Mouse (Mus musculus) CH12.LX (cell line): Measurements from ENCODE around the gene Mesp2. TPM values are rescaled to one million over a fixed set of nuclear protein-coding genes. Genes with fewer than 3 reads are reported as not detected.

Experiments
- DNase-seq: peaks from one replicate; pipeline ENCODE4 v3.0.0-alpha.2; 2013; ENCODE audit errors: extremely low read depth
- H3K27ac ChIP-seq: 2 replicates; pipeline ENCODE4 v1.5.1; 2012; ENCODE audit warnings: low read depth, mild to moderate bottlenecking, control low read depth, moderate library complexity; ENCODE audit not compliant: insufficient read depth
- H3K27me3 ChIP-seq: replicated peaks from 2 replicates; pipeline ENCODE3; 2012; ENCODE audit warnings: inconsistent platforms
- H3K36me3 ChIP-seq, 2 experiments: replicated peaks in 1 of 2; 2 replicates each; pipeline versions ENCODE3 to v1.6.1; 2012; ENCODE audit warnings: inconsistent platforms in 1 of 2, low read length in 1 of 2, mild to moderate bottlenecking in 1 of 2, mixed read lengths in 1 of 2, moderate library complexity in 1 of 2; ENCODE audit not compliant: control insufficient read depth in 1 of 2, insufficient read depth in 1 of 2
- H3K4me1 ChIP-seq, 2 experiments: 2 replicates each; pipeline ENCODE4 v1.6.1; 2012; ENCODE audit warnings: inconsistent platforms in 1 of 2, moderate library complexity in 1 of 2; ENCODE audit not compliant: insufficient read depth in 2 of 2, control insufficient read depth in 1 of 2
- H3K4me2 ChIP-seq: 2 replicates; pipeline ENCODE4 v1.6.1; 2012; ENCODE audit warnings: low read depth, mild to moderate bottlenecking, control low read depth; ENCODE audit not compliant: poor library complexity, insufficient read depth, severe bottlenecking
- H3K4me3 ChIP-seq, 3 experiments: fragments of 150-350 bp in 1 of 3; sonication (generic) in 1 of 3; replicated peaks in 1 of 3; 2 replicates each; pipeline versions ENCODE3 to v1.5.1; 2011 to 2012; ENCODE audit warnings: low read depth in 2 of 3, low read length in 2 of 3, mild to moderate bottlenecking in 2 of 3, moderate library complexity in 2 of 3, control low read depth in 1 of 3, improper control_type of control experiment in 1 of 3, inconsistent platforms in 1 of 3, mixed read lengths in 1 of 3; ENCODE audit not compliant: poor library complexity in 1 of 3
- H3K79me2 ChIP-seq: replicated peaks from 2 replicates; pipeline ENCODE4 v1.6.1; 2012; ENCODE audit warnings: mild to moderate bottlenecking, moderate library complexity; ENCODE audit not compliant: control insufficient read depth, poor library complexity, insufficient read depth, severe bottlenecking; ENCODE audit errors: extremely low read depth
- H3K9ac ChIP-seq: 2 replicates; pipeline ENCODE4 v1.6.1; 2012; ENCODE audit warnings: low read depth, mild to moderate bottlenecking, control low read depth, moderate library complexity; ENCODE audit not compliant: insufficient read depth
- H3K9me3 ChIP-seq: replicated peaks from 2 replicates; pipeline ENCODE3; 2012; ENCODE audit warnings: low read length, inconsistent platforms, mixed read lengths
- BHLHE40 ChIP-seq: IDR thresholded peaks from 2 replicates; pipeline ENCODE4 v1.6.1; 2011; ENCODE audit warnings: mild to moderate bottlenecking, low read depth, low read length, improper control_type of control experiment
- CTCF ChIP-seq, 2 experiments: IDR thresholded peaks in 1 of 2; conservative IDR thresholded peaks in 1 of 2; 2 replicates each; pipeline ENCODE4 v1.5.1; 2011 to 2012; ENCODE audit warnings: low read depth in 2 of 2, low read length in 2 of 2, improper control_type of control experiment in 1 of 2, inconsistent platforms in 1 of 2, mild to moderate bottlenecking in 1 of 2, moderate library complexity in 1 of 2
- E2F4 ChIP-seq: IDR thresholded peaks from 2 replicates; pipeline ENCODE4 v1.6.1; 2011; ENCODE audit warnings: low read depth, low read length, improper control_type of control experiment; ENCODE audit not compliant: insufficient replicate concordance
- ETS1 ChIP-seq: conservative IDR thresholded peaks from 2 replicates; pipeline ENCODE4 v1.6.1; 2012; ENCODE audit warnings: low read depth, mild to moderate bottlenecking, inconsistent platforms, low read length, improper control_type of control experiment, moderate library complexity
- GABPA ChIP-seq: IDR thresholded peaks from 2 replicates; pipeline ENCODE4 v1.6.1; 2012; ENCODE audit warnings: low read depth, low read length, improper control_type of control experiment, inconsistent platforms; ENCODE audit not compliant: insufficient replicate concordance
- JUN ChIP-seq: IDR thresholded peaks from 2 replicates; pipeline ENCODE4 v1.6.1; 2011; ENCODE audit warnings: low read depth, mild to moderate bottlenecking, low read length, improper control_type of control experiment, moderate library complexity; ENCODE audit not compliant: insufficient read depth
- JUND ChIP-seq: conservative IDR thresholded peaks from 2 replicates; pipeline ENCODE4 v1.6.1; 2011; ENCODE audit warnings: low read depth, low read length, improper control_type of control experiment
- MAFK ChIP-seq: IDR thresholded peaks from 2 replicates; pipeline ENCODE4 v1.6.1; 2011; ENCODE audit warnings: low read length, improper control_type of control experiment; ENCODE audit not compliant: insufficient replicate concordance
- MAX ChIP-seq: IDR thresholded peaks from 2 replicates; pipeline ENCODE4 v1.6.1; 2011; ENCODE audit warnings: low read length, improper control_type of control experiment
- MAZ ChIP-seq: IDR thresholded peaks from 2 replicates; pipeline ENCODE4 v1.6.1; 2012; ENCODE audit warnings: low read depth, mild to moderate bottlenecking, inconsistent platforms, low read length, improper control_type of control experiment, moderate library complexity
- MEF2A ChIP-seq: IDR thresholded peaks from 2 replicates; pipeline ENCODE4 v1.6.1; 2014; ENCODE audit warnings: low read depth, mild to moderate bottlenecking, inconsistent platforms, low read length, improper control_type of control experiment, borderline replicate concordance
- MXI1 ChIP-seq: IDR thresholded peaks from 2 replicates; pipeline ENCODE4 v1.6.1; 2011; ENCODE audit warnings: mild to moderate bottlenecking, low read depth, low read length, improper control_type of control experiment
- NELFE ChIP-seq: IDR thresholded peaks from 2 replicates; pipeline ENCODE4 v1.6.1; 2011; ENCODE audit warnings: low read depth, low read length, improper control_type of control experiment
- POLR2AphosphoS2 ChIP-seq: IDR thresholded peaks from 2 replicates; pipeline ENCODE4 v1.6.1; 2011; ENCODE audit warnings: low read depth, low read length, improper control_type of control experiment
- RAD21 ChIP-seq: IDR thresholded peaks from 2 replicates; pipeline ENCODE4 v1.6.1; 2011; ENCODE audit warnings: low read depth, mild to moderate bottlenecking, low read length, improper control_type of control experiment, moderate library complexity
- SIN3A ChIP-seq: IDR thresholded peaks from 2 replicates; pipeline ENCODE4 v1.6.1; 2012; ENCODE audit warnings: low read length, improper control_type of control experiment, inconsistent platforms
- TBP ChIP-seq: conservative IDR thresholded peaks from 2 replicates; pipeline ENCODE4 v1.6.1; 2011; ENCODE audit warnings: low read depth, low read length, improper control_type of control experiment
- TCF12 ChIP-seq: IDR thresholded peaks from 2 replicates; pipeline ENCODE4 v1.6.1; 2014; ENCODE audit warnings: low read depth, mild to moderate bottlenecking, inconsistent platforms, low read length, improper control_type of control experiment
- UBTF ChIP-seq: IDR thresholded peaks from 2 replicates; pipeline ENCODE4 v1.6.1; 2012; ENCODE audit warnings: low read depth, mild to moderate bottlenecking, inconsistent platforms, low read length, improper control_type of control experiment, moderate library complexity
- USF1 ChIP-seq: IDR thresholded peaks from 2 replicates; pipeline ENCODE4 v1.6.1; 2014; ENCODE audit warnings: low read depth, mild to moderate bottlenecking, inconsistent platforms, low read length, improper control_type of control experiment
- USF2 ChIP-seq: conservative IDR thresholded peaks from 2 replicates; pipeline ENCODE4 v1.6.1; 2011; ENCODE audit warnings: low read depth, low read length, improper control_type of control experiment
- ZMIZ1 ChIP-seq: IDR thresholded peaks from 2 replicates; pipeline ENCODE4 v1.6.1; 2012; ENCODE audit warnings: low read depth, mild to moderate bottlenecking, inconsistent platforms, low read length, improper control_type of control experiment
- dilution Hi-C: fragments of 300-500 bp; cut with MboI; formaldehyde crosslinking; loops from 2 replicates; pipeline ENCODE4 v1.14.3; 2020; ENCODE audit warnings: low sequenced_read_pairs; ENCODE audit not compliant: extremely low pct_unique_long_range_greater_than_20kb, extremely low pct_ligation_motif_present
- in situ Hi-C: fragments of 300-500 bp; cut with MboI; formaldehyde crosslinking; loops from 3 replicates; pipeline ENCODE4 v1.14.3; 2019; ENCODE audit warnings: low sequenced_read_pairs, low pct_ligation_motif_present, low pct_unique_long_range_greater_than_20kb, mixed read lengths
- polyA plus RNA-seq: library from polyadenylated mRNA; unstranded; fragments of >175 nt; gene quantifications from 2 replicates; pipeline ENCODE4 v1.2.1, GENCODE M21; 2012; ENCODE audit warnings: low read depth; ENCODE audit not compliant: insufficient read length
- total RNA-seq, 2 experiments: library from RNA; depleted of rRNA; stranded (reverse); fragments of 300-350 nt in 1 of 2; fragments of >200 nt in 1 of 2; gene quantifications; 2 replicates each; pipeline ENCODE4 v1.2.3; 2012 to 2014

The Mesp2 gene
- total and polyA plus RNA-seq, 3 experiments: not detected

DNA sequence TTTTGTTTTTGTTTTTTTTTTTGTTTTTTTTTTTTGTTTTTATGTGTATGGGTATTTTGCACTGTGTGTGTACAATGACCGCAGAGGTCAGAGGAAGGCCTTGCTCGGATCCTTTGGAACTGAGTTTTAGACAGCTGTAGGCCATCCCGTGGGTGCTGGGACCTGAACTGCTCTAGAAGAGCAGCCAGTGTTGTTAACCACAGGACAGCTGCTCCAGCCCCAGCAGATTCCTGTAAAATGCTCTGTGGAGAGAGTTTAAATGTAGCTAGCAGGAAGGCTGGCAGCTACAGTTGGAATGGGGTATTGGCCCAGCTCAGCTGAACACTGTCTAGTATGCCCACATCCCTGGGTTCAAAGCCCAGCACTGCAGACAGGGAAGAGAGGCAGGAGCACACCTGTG is 40.9 kb upstream of the Mesp2 start:
- no peak for DNase-seq
- in situ Hi-C loops: no loop called here

DNA sequence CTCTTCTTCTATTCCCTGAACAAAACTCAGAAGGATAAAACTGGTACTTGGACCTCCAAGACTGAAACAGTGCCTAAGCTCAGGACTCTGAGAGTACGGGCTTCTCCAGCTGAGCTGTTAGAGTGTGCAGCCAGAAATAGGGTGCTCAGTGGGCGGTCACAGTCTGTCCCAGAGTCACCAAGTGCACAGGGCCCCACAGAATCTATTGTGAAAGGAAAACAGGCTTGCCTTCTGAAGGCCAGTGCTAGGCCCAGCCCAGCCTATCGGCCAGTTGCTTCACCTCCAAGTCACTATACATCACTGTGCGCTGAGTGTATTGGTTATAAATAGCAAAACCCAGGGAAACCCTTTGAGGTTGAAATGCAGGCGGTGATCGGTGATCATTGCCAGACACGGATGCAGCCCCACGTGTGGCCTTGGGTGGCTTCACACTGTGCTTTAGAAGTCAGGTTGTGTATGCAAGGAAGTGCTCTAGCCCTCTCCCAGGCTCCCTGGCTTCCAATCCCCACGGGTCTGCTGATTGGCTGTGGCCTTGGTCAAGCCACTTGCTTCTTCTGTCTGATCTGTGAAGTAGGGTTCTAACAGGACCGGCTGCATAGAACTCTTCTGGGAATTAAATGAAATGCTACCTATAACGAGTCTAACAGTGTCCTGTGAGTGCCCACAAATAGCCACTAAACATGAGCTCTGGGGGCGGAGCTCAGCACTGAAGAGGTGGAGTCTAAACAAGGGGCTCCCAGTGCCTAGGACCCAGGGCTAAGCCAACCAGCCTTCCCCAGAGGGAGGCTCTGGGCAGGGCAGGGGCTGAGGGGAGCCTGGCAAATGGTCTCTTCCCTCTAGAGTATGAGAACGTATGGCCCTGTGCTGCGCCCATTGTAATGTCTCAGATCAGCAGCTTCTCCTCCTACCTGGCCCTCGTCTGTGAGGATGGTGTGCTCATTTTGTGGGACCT is 38.7 kb upstream of the Mesp2 start:
- dilution Hi-C loops (no loop called here), in situ Hi-C loops (no loop called here)
- Histone ChIP-seq H3K4me2 (no peak overlapping the region), H3K4me1 (no peaks in the 10 kb centered on the region), H3K4me3 (no peak overlapping the region), H3K9me3 (no peaks in the 10 kb centered on the region), H3K9ac (no peak overlapping the region), H3K27me3 (peaks cover 2% of the 10 kb centered on the region), H3K36me3 (no peaks in the 10 kb centered on the region), H3K27ac (no peak overlapping the region), H3K79me2 (no peaks in the 10 kb centered on the region)
- DNase-seq: no peak
- no peak for TF ChIP-seq UBTF
- no peak for TF ChIP-seq MAX
- TF ChIP-seq JUND: no peak
- no peak for TF ChIP-seq ETS1
- no peak for TF ChIP-seq NELFE
- no peak for TF ChIP-seq TBP
- TF ChIP-seq MAFK: no peak
- TF ChIP-seq BHLHE40: no peak
- no peak for TF ChIP-seq JUN
- TF ChIP-seq USF1: no peak
- TF ChIP-seq MXI1: no peak
- TF ChIP-seq E2F4: no peak
- no peak for TF ChIP-seq RAD21
- no peak for TF ChIP-seq TCF12
- no peak for TF ChIP-seq ZMIZ1
- no peak for TF ChIP-seq USF2
- TF ChIP-seq MAZ: no peak
- no peak for TF ChIP-seq POLR2AphosphoS2
- no peak for TF ChIP-seq CTCF (conservative IDR thresholded peaks at IDR 0.05 in 1 of 2, IDR thresholded peaks at IDR 0.05 in 1 of 2; ENCODE audit: low read depth in 2 of 2, low read length in 2 of 2)

More for the DNA sequence above, 40.9 kb upstream of the Mesp2 start:
- no peaks in the 10 kb centered on the region for H3K36me3 ChIP-seq
- H3K4me1 ChIP-seq: no peaks in the 10 kb centered on the region
- H3K9me3 ChIP-seq: no peaks in the 10 kb centered on the region
- TF ChIP-seq UBTF (no peak), BHLHE40 (no peak), ZMIZ1 (no peak), GABPA (no peak), SIN3A (no peak), JUND (no peak), MXI1 (no peak), E2F4 (no peak), USF2 (no peak), MEF2A (no peak)
- TF ChIP-seq, all 38 proteins: peak for 0
- dilution Hi-C loops: no loop called here
- no peak overlapping the region for H3K4me3 ChIP-seq
- H3K9ac ChIP-seq: no peak overlapping the region
- no peaks in the 10 kb centered on the region for H3K27me3 ChIP-seq
- H3K4me2 ChIP-seq: no peak overlapping the region
- H3K79me2 ChIP-seq: no peaks in the 10 kb centered on the region
- no peak overlapping the region for H3K27ac ChIP-seq
